In the genomic region with DNA sequence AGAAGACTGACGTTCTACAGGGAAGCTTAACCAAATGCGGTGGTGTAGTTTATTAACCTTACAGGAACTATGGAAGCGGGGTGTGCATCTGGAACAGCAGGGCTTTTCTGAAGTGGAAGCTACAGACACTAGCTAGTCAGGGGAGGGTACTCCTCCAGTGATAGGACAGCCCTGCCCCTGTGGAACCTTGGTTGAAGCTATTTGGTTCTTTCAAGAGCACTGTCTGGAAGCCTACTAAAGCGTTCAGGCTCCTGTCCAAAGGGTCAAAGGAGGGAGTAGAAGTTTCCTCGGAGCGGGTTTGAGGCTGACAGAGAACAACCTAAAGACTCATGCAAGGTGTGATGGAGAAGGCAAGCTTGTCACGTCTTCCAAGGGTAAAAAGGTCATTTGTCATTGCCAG, we compare ENCODE assay signal across 8 mouse cellular contexts. TPM values are rescaled to one million over a fixed set of nuclear protein-coding genes. Genes with fewer than 3 reads are reported as not detected.
DNase-seq lines count a peak whose midpoint lies in the region; ATAC-seq and TF ChIP-seq lines count a peak whose summit lies in the region.

No protein-coding gene starts in this region.

- no peaks in the 10 kb centered on the region for H3K9me3 ChIP-seq in heart, embryonic 11.5 days (replicated peaks; ENCODE audit: control insufficient read depth, low read length)
- no peaks in the 10 kb centered on the region for H3K9me3 ChIP-seq in embryonic facial prominence, embryonic 12.5 days
- H3K9me3 ChIP-seq in intestine, embryonic 16.5 days (ENCODE audit: control insufficient read depth, low read length): no peaks in the 10 kb centered on the region
- H3K9me3 ChIP-seq in midbrain, embryonic 13.5 days: no peaks in the 10 kb centered on the region

- intact Hi-C loops in heart, postnatal 10 days (cut with DNase I): loop anchor here (1.0 kb wide), 1 partner anchor 32 kb away; no protein-coding TSS in a partner anchor

- no peak overlapping the region for H3K27ac ChIP-seq in heart, embryonic 11.5 days (ENCODE audit: low read depth, low read length)
- H3K27ac ChIP-seq in embryonic facial prominence, embryonic 12.5 days: no peak overlapping the region
- H3K27ac ChIP-seq in intestine, embryonic 16.5 days (ENCODE audit: low read length): peak overlapping the region; percentile 90
- H3K27ac ChIP-seq in midbrain, embryonic 13.5 days: peak overlapping the region; percentile 65; the same call in 1 of the 2 replicates
- no peak overlapping the region for H3K27ac ChIP-seq in thymus, adult 2 months (ENCODE audit: control insufficient read depth, insufficient read depth, low read length)

- WGBS in heart, embryonic 11.5 days (ENCODE audit: insufficient replicate concordance): 30% methylated on average over 7 of the region's 7 CpGs
- 45% methylated on average over 7 of the region's 7 CpGs for WGBS in embryonic facial prominence, embryonic 12.5 days
- WGBS in intestine, embryonic 16.5 days: 37% methylated on average over 7 of the region's 7 CpGs
- 52% methylated on average over 7 of the region's 7 CpGs for WGBS in midbrain, embryonic 13.5 days
- WGBS in thymus, adult 2 months: 38% methylated on average over 7 of the region's 7 CpGs

- TF ChIP-seq POLR2A in thymus, adult 2 months (IDR thresholded peaks at IDR 0.05; ENCODE audit: control insufficient read depth, extremely low read depth, insufficient read depth, low read length, poor library complexity): no peak

- no peak overlapping the region for H3K9ac ChIP-seq in heart, embryonic 11.5 days (ENCODE audit: low read depth, low read length)
- no peak overlapping the region for H3K9ac ChIP-seq in embryonic facial prominence, embryonic 12.5 days
- H3K9ac ChIP-seq in intestine, embryonic 16.5 days (ENCODE audit: low read depth, low read length): peak overlapping the region; percentile 54
- peak overlapping the region; percentile 62; the same call in 1 of the 2 replicates for H3K9ac ChIP-seq in midbrain, embryonic 13.5 days (replicated peaks)

- peak overlapping the region; percentile 72 for H3K4me3 ChIP-seq in heart, embryonic 11.5 days (ENCODE audit: low read depth, low read length)
- peak overlapping the region; percentile 70; the same call in 1 of the 2 replicates for H3K4me3 ChIP-seq in embryonic facial prominence, embryonic 12.5 days
- H3K4me3 ChIP-seq in intestine, embryonic 16.5 days (ENCODE audit: low read length): peak overlapping the region; percentile 87
- H3K4me3 ChIP-seq in midbrain, embryonic 13.5 days (replicated peaks): peak overlapping the region; percentile 60
- H3K4me3 ChIP-seq in thymus, adult 2 months (ENCODE audit: control insufficient read depth, insufficient read depth, low read length): no peak overlapping the region

- no peak for TF ChIP-seq CTCF in thymus, adult 2 months (IDR thresholded peaks at IDR 0.05; ENCODE audit: borderline replicate concordance, control insufficient read depth, extremely low read depth, insufficient read depth, low read length, poor library complexity)

- no peak for ATAC-seq in heart, embryonic 11.5 days (replicated peaks; ENCODE audit: insufficient number of reproducible peaks, low FRiP score, low TSS enrichment)
- no peak for ATAC-seq in embryonic facial prominence, embryonic 12.5 days (ENCODE audit: insufficient number of reproducible peaks, insufficient read depth, low FRiP score, low TSS enrichment)
- no peak for ATAC-seq in intestine, embryonic 16.5 days
- ATAC-seq in midbrain, embryonic 13.5 days: no peak

- peaks cover 42% of the 10 kb centered on the region for H3K4me1 ChIP-seq in heart, embryonic 11.5 days (ENCODE audit: control insufficient read depth, insufficient read depth, low read length)
- H3K4me1 ChIP-seq in embryonic facial prominence, embryonic 12.5 days: peaks cover 35% of the 10 kb centered on the region
- H3K4me1 ChIP-seq in intestine, embryonic 16.5 days (ENCODE audit: control insufficient read depth, insufficient read depth, low read length): peaks cover 49% of the 10 kb centered on the region
- peaks cover 49% of the 10 kb centered on the region for H3K4me1 ChIP-seq in midbrain, embryonic 13.5 days (replicated peaks)
- H3K4me1 ChIP-seq in thymus, adult 2 months (replicated peaks; ENCODE audit: control insufficient read depth, insufficient read depth, low read length): peaks cover 13% of the 10 kb centered on the region

- H3K27me3 ChIP-seq in heart, embryonic 11.5 days (ENCODE audit: control insufficient read depth, insufficient read depth, low read length): no peaks in the 10 kb centered on the region
- no peaks in the 10 kb centered on the region for H3K27me3 ChIP-seq in embryonic facial prominence, embryonic 12.5 days
- no peaks in the 10 kb centered on the region for H3K27me3 ChIP-seq in intestine, embryonic 16.5 days (replicated peaks; ENCODE audit: control insufficient read depth, insufficient read depth, low read length)
- peaks cover 13% of the 10 kb centered on the region for H3K27me3 ChIP-seq in midbrain, embryonic 13.5 days
- H3K27me3 ChIP-seq in thymus, adult 2 months (ENCODE audit: control insufficient read depth, insufficient read depth, low read length): no peaks in the 10 kb centered on the region

- H3K36me3 ChIP-seq in heart, embryonic 11.5 days (ENCODE audit: control insufficient read depth, insufficient read depth, low read length): no peaks in the 10 kb centered on the region
- no peaks in the 10 kb centered on the region for H3K36me3 ChIP-seq in embryonic facial prominence, embryonic 12.5 days
- H3K36me3 ChIP-seq in intestine, embryonic 16.5 days (ENCODE audit: control insufficient read depth, insufficient read depth, low read length): no peaks in the 10 kb centered on the region
- no peaks in the 10 kb centered on the region for H3K36me3 ChIP-seq in midbrain, embryonic 13.5 days
- no peaks in the 10 kb centered on the region for H3K36me3 ChIP-seq in thymus, adult 2 months (ENCODE audit: control insufficient read depth, insufficient read depth, low read length)

- H3K4me2 ChIP-seq in heart, embryonic 11.5 days: peak overlapping the region; percentile 95
- peak overlapping the region; percentile 57 for H3K4me2 ChIP-seq in embryonic facial prominence, embryonic 12.5 days (replicated peaks)
- peak overlapping the region; percentile 71 for H3K4me2 ChIP-seq in intestine, embryonic 16.5 days (ENCODE audit: low read depth, low read length)
- H3K4me2 ChIP-seq in midbrain, embryonic 13.5 days (replicated peaks): peak overlapping the region; percentile 67

- no peak for DNase-seq in heart, postnatal 10 days
- no peak for DNase-seq in thymus, adult 2 months
- DNase-seq in right cerebral cortex, postnatal 14 days: no peak
- DNase-seq in spleen, postnatal 10 days (ENCODE audit: low spot score in 2 of 2): no peak

RNA-seq across cellular contexts. Expression of a gene that starts 0.9 kb away (rescaled TPM):
- polyA plus RNA-seq in heart, embryonic 11.5 days (2014; fragmentation: Nextera tagmentation; extraction: Ambion mirVana): 2.8 and 4.5 TPM in 2 replicates
- 10 to 100 TPM in 1 of 2 experiments, 1 to 10 TPM in 1; 7.5 to 21.1 TPM for total RNA-seq in heart, postnatal 10 days (2021)
- 2.5 TPM in 2 replicates for polyA plus RNA-seq in embryonic facial prominence, embryonic 12.5 days (2016; fragmentation: Nextera tagmentation; extraction: Ambion mirVana)
- 8.9 and 11.7 TPM in 2 replicates for polyA plus RNA-seq in intestine, embryonic 16.5 days (2015; fragmentation: Nextera tagmentation; extraction: Ambion mirVana)
- polyA plus RNA-seq in midbrain, embryonic 13.5 days (2015; fragmentation: Nextera tagmentation; extraction: Ambion mirVana): 4.4 and 4.7 TPM in 2 replicates
- 3.3 and 3.4 TPM in 2 replicates for polyA plus RNA-seq in thymus, adult 2 months (2012; rRNA removed)

RNA-seq across cellular contexts. Expression of a gene that starts 34.4 kb away (rescaled TPM):
- 2.6 and 4.3 TPM in 2 replicates for polyA plus RNA-seq in heart, embryonic 11.5 days (2014; fragmentation: Nextera tagmentation; extraction: Ambion mirVana)
- 1 to 10 TPM; 4.4 to 5.3 TPM for total RNA-seq in heart, postnatal 10 days (2021)
- polyA plus RNA-seq in embryonic facial prominence, embryonic 12.5 days (2016; fragmentation: Nextera tagmentation; extraction: Ambion mirVana): 12.4 and 14.1 TPM in 2 replicates
- 6.2 and 6.7 TPM in 2 replicates for polyA plus RNA-seq in intestine, embryonic 16.5 days (2015; fragmentation: Nextera tagmentation; extraction: Ambion mirVana)
- polyA plus RNA-seq in midbrain, embryonic 13.5 days (2015; fragmentation: Nextera tagmentation; extraction: Ambion mirVana): 10.8 and 11.3 TPM in 2 replicates
- polyA plus RNA-seq in thymus, adult 2 months (2012; rRNA removed): 7.1 and 7.7 TPM in 2 replicates

RNA-seq across cellular contexts. Expression of a gene that starts 46.2 kb away (rescaled TPM):
- polyA plus RNA-seq in heart, embryonic 11.5 days (2014; fragmentation: Nextera tagmentation; extraction: Ambion mirVana): 55.2 and 55.7 TPM in 2 replicates
- 10 to 100 TPM; 22.2 to 25.0 TPM for total RNA-seq in heart, postnatal 10 days (2021)
- 134 and 139 TPM in 2 replicates for polyA plus RNA-seq in embryonic facial prominence, embryonic 12.5 days (2016; fragmentation: Nextera tagmentation; extraction: Ambion mirVana)
- polyA plus RNA-seq in intestine, embryonic 16.5 days (2015; fragmentation: Nextera tagmentation; extraction: Ambion mirVana): 98.7 and 105 TPM in 2 replicates
- 316 and 357 TPM in 2 replicates for polyA plus RNA-seq in midbrain, embryonic 13.5 days (2015; fragmentation: Nextera tagmentation; extraction: Ambion mirVana)
- polyA plus RNA-seq in thymus, adult 2 months (2012; rRNA removed): 200 and 203 TPM in 2 replicates

Comparison
In these comparisons a context has a peak if more than half of its experiments do, and no peak if none do; other contexts are left out.
1. H3K27ac ChIP-seq: peak in intestine, embryonic 16.5 days (single experiment) and midbrain, embryonic 13.5 days (single experiment); none in heart, embryonic 11.5 days (single experiment), embryonic facial prominence, embryonic 12.5 days (single experiment) and thymus, adult 2 months (single experiment).
2. H3K9ac ChIP-seq: peak in intestine, embryonic 16.5 days (single experiment) and midbrain, embryonic 13.5 days (single experiment); none in heart, embryonic 11.5 days (single experiment) and embryonic facial prominence, embryonic 12.5 days (single experiment).
3. Peak in every context shown above with its lines, with median percentiles within 50 percentile points of each other: H3K4me2 ChIP-seq.